Mouse (Mus musculus) gastrocnemius, postnatal 14 days (tissue): ENCODE data around the gene Cnn1. TPM values are rescaled to one million over a fixed set of nuclear protein-coding genes. Genes with fewer than 3 reads are reported as not detected.

Experiments
- DNase-seq: peaks from one replicate; pipeline ENCODE4 v3.0.0; 2021; ENCODE audit warnings: mixed read lengths
- intact Hi-C: fragments of 180-260 bp; cut with DNase I; formaldehyde crosslinking; loops from one replicate; pipeline ENCODE4 v1.15.1; 2025; ENCODE audit warnings: low total_unique reads
- total RNA-seq, 2 experiments: library from RNA; stranded (reverse); gene quantifications; 2 replicates each; pipeline ENCODE4 v1.2.3; 2021

The Cnn1 gene
- total RNA-seq, 2 experiments from 2014 or later, result 1.7 to 7.9 TPM

DNA sequence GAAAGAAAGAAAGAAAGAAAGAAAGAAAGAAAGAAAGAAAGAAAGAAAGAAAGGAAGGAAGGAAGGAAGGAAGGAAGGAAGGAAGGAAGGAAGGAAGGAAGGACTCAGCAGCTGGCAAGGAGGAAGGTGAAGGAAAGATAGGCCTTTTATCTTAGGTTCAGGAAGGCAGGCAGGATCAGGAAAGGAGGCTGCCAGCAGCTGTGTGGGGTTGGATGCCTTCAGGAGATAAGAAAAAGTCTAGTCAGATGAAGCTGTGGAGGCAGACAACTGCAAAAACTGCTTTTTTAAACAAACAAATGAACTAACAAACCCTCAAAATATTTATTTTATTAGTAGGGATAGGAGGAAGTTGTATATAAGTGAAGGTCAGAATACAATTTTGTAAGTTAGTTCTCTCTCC lies 22.5 kb downstream of the Cnn1 start:
- intact Hi-C loops, result no loop called here
- no peak for DNase-seq

DNA sequence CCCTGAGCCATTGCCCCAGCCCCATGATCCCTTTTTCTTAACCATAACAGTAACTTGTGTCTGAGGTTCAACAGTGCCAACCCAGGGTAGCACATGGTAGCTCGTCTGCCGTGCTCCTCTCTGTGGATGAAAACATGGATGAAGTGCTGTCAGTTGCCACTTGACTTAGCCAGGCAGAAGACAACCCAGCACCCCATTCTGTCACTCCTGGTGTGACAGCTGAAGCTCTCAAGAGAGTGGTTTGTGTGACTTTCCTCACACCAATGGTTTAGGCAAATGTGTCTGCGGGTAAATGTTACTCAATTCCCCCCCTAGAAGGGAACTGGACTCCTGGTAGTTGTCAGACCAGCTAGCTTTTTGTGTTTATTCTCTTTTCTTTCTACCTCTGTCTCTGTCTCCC lies 23.0 kb downstream of the Cnn1 start:
- no peak for DNase-seq
- intact Hi-C loops, result no loop called here

DNA sequence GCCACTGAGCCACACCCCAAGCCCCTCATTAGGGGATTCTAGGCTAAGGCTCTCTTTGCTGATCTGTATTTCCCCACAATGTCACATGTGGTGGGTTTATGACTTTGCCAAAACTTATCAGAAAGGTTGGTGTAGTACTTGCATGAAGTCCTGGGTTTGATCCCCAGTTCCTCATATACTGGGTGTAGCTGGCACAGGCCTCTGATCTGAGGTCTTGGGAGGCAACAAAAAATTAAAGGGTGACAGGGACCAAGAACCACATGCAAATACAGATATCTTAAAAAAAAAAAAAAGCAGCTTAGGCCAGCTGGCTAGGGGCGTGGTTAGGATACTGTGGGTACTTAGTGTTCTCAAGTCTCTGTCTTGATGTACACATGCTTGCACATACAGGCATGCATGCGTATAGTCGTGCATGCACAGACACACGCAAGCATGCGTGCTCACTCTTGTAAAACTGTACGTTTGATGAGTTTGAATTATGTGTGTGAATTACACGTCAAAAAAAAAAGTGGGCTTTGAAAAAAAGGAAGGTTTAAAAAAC lies 24.1 kb downstream of the Cnn1 start:
- intact Hi-C loops, result no loop called here
- DNase-seq, result no peak

DNA sequence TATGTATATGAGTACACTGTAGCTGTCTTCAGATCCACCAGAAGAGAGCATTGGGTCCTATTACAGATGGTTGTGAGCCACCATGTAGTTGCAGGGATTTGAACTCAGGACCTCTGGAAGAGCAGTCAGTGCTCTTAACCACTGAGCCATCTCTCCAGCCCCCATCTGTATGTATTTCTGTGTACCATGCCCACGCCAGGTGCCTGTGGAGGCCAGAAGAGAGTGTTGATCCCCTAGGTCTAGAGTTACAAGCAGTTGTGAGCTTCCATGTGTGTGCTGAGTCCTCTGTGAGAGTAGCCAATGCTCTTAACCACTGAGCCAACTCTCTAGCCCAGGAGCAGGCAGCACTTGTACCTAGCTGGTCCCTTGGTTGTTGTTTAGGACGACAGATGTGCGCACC lies 25.2 kb downstream of the Cnn1 start:
- no peak for DNase-seq
- intact Hi-C loops, result no loop called here

DNA sequence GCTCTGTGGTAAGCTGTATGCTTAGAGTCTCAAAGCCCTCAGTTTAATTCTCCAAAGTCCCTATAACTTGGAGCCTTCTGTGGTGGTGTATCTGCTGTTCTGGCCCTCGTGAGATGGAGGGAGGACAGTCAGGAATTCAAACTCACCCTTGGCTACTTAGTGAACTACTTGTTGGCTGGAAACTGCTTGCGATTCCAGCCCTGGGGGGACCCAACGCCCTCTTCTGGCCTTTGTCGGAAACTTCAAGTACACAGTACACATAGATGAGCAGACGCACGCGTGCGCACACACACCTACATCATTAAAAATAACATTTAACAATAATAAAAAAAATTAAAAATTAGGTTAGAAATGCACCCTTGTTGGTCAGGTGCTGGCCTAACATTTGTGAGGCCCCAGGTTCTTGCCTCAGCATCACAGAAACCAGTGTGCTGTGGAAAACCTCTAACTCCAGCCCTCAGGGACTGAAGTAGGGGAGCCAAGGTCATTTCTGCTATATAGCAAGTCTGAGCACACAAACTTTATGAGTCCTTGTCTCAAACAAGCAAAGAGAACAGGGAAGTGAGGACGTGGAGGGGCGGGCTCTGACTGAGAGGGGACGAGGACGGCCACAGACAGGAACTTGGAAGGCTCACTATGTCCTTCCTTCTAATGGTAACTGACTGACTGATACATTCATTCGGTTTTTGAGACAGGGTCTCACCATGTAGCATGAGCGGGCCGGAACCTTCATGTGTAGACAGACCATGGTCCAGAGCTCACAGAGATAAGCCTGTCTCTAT lies 26.4 kb downstream of the Cnn1 start:
- DNase-seq, result no peak
- intact Hi-C loops, result no loop called here

DNA sequence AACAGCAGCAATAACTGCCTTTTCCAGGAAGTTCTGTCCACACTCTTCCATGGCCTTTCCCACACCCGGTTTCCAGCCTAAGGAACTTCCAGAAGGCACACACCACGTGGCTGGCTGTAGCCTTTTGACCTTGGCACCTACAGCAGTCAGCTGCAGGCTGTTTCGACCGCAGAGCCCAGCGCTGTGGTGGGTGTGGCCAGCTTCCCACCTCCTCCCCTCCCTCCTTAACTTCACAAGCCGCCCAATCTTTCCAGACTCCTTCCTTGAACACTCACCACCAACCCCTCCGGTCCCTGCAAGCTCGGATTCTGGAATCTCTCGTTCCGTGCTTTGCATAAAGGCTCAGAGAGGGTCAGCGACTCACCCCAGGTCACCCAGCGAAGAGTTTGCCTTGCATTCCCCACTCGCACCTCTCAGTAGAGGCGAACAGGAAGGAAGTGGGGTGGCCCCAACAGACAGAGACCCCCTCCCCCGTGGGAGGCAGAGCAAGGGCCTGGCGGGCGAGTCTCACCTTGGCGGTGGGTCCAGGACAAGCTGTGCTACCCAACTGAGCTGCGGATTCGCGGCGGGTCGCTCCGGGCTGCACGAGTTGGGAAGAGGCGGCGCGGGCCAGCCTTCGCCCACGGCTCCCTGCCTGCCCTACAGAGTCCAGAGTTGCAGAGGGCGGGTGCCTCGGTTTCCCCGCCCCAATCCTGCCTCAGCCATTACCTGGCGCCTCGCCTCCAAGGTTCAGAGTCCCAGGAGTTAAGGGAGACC lies 32.4 kb downstream of the Cnn1 start:
- intact Hi-C loops, result no loop called here
- DNase-seq, result peak; percentile 34

DNA sequence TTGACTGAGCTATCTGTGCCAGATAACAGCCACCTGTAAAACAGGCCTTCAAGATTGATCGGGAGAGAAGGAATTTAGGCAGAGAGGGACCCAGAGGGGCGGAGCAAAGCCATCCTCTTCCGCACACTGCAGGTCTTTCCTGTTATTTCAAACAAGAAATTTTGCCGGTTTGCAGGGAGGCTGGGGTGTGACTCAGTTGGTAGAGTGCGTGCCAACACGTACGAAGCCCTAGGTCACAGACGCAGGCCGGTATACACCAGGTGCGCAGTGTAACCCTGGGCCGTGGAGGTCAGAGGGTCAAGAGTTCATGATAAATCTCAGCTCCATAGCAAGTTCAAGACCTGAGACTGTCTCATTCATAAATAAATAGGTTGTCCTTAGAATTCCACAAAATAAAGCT lies 33.2 kb downstream of the Cnn1 start:
- no peak for DNase-seq
- intact Hi-C loops, result no loop called here

DNA sequence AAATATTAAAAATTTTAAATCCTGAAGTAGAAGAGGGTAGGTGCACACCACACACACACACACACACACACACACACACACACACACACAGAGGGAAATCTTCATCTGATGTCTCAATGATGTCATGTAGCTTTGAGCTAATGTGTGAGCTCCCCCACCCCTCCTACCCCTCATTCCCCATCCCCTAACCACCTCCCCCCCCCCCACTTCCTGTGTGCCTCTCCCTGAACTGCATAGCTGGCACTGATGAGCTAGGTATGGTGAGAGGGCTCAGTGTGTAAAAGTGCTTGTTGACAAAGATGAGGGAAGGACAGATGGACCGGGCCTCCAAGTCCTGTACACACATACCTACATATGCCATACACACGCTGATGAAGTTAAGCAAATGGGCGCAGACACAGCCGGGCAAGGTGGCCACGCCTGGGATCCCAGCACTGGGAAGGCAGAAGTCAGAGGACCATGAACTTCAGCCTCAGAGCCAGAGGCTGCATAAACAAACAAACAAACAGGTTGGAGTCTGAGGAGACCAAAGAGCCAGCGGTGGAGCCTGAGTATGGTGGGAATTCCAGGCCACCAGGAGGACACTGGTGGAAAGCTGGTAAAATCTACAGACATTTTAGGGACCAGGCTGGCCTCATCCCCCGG lies 35.4 kb downstream of the Cnn1 start:
- intact Hi-C loops, result no loop called here
- no peak for DNase-seq

DNA sequence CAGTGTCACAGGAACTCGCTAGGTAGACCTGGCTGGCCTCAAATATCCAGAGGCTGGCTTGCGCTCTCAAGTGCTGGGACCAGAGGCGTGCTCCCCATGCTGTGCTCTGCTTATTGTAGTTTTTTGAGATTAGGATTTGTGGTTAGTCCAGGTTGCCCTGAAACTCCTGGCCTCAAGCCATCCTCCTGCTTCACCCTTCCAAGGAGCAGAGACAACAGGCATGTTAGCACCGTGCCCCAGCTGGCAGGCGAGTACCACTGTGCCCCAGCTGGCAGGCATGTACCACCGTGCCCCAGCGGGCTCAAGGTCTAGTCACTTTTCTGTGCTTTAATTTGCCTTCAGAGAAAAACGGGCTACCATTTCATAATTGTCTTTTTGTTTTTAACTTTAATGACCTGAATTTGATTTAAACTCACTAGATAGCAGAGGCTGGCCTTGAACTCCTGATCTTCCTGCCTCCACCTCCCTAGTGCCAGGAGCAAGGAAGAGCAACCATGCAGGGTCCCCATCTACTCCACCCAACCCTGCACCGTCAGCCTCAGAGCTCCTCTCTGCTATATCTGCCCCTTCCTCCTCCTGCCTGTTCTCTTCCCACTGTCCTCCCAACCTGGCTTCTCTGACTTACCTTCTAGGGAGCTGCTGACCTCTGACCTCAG lies 36.1 kb downstream of the Cnn1 start:
- DNase-seq, result no peak
- intact Hi-C loops, result no loop called here

DNA sequence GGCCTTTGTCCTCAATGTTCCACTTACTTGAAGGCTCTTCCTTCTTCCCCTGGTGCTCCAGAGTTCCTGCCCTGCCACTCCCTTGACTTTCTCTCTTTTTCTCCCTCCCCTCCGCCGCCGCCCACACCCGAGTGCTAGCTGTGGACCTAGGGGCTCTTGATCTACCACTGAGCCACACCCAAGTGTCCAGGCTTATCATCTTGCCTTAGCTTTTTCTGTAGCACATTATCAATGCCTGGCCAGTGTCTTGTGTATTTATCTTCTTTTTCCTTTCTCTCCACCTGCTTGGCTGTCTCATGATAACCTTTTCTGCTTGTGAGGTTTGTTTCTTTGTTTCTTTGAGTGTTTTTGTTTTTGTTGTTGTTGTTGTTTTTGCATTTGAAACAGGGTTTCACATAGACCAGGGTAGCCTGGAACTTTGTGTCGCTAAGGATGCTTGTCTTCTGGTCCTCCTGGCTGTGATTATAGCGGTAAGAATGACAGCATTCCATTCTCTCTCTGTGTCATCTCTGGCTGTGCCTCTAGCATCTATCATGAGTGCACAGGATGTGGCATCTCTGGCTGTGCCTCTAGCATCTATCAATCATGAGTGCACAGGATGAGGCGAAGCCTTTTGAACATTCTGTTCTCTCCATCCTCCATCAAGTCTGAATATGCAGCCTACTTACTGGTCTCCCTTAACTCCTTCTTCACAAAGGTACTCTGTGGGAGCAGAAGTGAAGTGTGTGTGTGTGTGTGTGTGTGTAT lies 36.8 kb downstream of the Cnn1 start, which contains the start of gene Acp5:
Acp5 (minus strand) TSS at position 68 of the 747 bp plus-strand sequence.
- DNase-seq, result no peak
- intact Hi-C loops, result no loop called here

DNA sequence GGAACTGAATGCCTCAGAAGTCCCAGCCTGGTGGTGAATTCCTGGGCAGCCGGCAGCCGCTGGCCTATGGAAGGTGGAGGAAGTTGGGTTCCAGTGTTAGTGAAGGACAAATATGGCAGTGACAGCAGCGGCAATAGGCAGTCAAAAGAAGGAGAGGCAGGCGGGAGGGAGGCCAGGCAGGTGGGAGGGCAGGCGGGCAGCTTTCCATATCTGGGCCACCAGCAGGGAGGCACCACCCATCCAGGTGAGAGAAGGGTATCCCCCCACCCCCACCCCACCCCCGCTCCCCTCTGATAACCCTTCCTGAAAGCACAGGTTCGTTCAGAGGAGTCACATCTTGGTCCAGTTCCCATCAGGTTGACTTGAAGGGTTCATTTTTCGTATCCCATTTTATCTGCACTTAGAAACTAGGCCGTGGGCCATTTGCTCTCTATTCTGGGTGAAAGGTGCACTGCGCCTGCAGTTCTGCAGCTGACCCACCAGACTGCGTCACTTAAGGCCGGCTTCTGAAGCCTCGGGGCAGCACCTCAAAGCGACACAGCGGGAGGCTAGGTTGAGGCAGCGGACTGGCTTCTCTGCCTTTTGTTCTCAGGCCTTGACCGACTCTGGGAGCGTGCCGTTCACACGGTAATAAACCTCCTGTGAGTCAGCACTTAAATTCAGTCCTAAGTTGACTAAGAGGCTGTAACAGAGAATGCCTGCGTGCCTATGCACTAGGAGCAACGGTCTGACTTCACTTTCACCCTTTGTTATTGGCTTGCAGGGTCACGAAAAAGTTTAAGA lies 37.9 kb downstream of the Cnn1 start:
- intact Hi-C loops, result no loop called here
- DNase-seq, result no peak

DNA sequence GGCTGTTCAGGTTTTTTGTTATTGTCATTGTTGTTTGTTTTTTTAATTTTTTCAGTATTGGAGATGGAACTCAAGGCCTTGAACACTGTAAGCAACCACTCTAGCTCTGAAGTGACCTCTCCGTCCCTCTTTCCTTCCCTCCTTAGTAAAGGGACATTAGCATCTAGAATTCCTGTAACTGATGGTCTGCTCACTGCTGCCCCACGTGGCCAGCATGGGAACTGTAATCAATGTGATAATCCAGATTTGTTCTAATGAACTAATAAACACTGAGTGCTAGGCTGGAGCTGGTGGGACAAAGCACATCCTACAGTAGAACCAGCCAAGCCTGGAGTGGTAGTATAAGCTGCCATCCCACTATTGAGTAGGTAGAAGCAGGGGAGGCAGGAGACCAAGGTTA lies 39.5 kb downstream of the Cnn1 start:
- DNase-seq, result no peak
- intact Hi-C loops, result no loop called here

DNA sequence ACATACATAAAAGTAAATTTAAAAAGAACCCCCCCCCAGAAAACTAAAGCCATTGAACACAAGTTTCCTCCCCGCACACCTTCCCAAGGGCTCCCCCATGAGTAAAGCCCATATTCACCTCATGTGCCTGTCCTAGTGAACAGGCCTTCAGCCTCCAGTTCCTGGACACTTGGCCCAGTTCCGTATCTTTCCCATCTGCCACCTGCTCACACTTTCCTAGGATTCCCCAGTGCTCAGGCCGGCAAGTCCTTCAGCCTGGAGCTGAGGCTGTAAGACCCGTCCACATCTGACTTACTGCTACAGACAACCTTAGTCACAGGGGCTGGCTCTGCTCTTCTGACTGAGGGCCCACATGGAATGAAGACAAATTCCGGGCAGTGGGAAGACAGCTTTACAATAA lies 40.7 kb downstream of the Cnn1 start:
- intact Hi-C loops, result loop anchor here (10.0 kb wide), 1 partner anchor 165 kb away; no protein-coding TSS in a partner anchor
- DNase-seq, result no peak

DNA sequence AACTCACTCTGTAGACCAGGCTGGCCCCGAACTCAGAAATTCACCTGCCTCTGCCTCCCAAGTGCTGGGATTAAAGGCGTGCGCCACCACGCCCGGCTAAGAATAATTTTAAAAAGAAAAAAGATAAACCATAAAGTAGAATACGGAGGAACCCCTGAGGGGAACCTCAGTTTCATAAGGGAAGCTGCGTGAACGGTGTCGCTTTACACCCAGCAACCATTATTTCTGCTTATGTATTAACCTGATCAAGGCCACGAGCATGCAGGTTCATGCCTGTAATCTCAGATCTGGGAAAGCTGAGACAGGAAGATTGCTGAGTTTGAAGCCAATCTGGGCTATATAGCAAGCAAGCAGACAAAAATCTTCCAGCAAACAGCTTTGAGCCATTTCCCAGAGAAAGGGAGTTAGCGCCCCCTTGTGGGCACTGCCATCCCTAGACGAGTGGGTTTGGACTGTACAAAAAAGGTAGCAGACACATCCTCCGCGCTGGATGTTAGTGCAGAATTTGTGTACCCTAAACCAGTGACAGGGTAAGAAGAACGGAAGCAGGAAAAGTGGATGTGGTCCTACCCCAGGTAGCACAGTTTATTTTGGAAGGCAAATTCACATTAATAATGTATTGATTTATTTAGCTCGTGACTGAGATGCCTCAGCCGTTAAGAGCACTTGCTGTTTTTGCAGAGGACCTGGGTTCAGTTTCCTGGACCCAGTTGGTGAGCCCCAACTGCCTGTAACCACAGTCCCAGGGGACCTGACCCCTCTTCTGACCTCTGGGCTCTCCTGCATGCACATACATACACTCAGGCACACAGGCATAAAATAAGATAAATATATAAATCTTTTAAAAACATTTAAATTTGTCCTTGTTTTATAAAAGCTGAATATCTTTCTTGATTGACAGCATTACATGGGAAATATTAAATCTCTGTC lies 44.4 kb downstream of the Cnn1 start:
- intact Hi-C loops, result loop anchor here (2.0 to 10.0 kb wide), 2 partner anchors 77 to 169 kb away; no protein-coding TSS in a partner anchor
- peak; percentile 84 for DNase-seq

DNA sequence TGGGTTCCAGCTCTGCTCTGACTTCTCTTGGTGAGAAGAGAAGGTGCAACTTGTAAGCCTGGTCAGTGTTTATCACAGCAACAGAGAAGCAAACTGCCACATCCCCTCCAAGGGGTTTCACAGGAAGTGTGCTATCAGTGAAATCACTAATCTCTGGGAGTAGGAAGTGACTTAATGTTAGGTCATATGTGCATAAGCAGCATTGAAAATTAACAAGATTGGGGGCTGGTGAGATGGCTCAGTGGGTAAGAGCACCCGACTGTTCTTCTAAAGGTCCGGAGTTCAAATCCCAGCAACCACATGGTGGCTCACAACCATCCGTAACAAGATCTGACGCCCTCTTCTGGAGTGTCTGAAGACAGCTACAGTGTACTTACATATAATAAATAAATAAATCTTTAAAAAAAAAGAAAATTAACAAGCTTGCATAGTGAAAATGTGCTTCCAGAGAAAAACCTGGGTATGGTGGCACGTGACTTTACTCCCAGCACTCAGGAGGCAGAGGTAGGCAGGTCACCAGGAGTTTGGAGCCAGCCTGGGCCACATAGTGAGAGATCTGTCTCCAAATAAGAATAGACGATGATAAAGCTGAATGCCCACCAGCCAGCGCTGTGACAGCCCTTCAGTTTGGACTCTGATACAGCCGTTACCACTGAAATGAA lies 45.4 kb downstream of the Cnn1 start:
- intact Hi-C loops, result loop anchor here (10.0 kb wide), 1 partner anchor 170 kb away; no protein-coding TSS in a partner anchor
- no peak for DNase-seq

DNA sequence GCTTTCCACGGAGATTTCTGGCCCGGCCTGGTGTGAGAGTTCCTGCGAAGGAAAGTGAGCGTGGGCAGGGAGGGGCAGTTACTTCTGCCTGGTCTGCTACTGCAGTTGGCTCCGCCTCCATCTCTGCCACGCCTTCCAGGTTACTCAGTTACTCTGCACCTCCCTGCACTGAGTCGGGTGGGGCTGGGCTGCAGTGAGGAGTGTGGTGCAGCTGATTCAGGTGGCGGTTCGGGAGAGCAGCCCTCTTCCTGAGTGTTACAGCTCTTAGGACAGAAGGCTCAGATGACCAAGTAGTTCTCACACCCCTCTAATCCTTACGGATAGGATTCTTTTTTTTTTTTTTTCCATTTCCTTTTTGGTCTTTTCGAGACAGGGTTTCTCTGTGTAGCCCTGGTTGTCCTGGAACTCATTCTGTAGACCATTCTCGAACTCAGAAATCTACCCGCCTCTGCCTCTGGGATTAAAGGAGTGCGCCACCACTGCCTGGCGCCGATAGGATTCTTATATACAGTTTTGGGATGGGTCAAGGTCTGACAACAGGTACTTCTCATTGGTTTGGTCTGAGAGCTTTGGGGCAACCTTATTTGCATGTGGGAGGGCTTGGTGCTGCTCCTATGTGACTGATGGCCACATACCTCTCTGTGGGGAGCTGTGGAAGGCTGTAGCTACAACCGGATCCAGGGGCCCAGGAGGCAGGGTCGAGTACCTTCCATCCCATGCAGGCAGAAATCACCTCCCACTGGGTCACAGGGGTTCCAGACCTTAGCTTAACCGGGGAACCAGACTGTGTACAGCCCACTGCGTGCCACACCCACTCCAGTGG lies 50.6 kb downstream of the Cnn1 start:
- no peak for DNase-seq

More for the DNA sequence above, 50.6 kb downstream of the Cnn1 start:
- intact Hi-C loops, result loop anchor here (10.0 kb wide), 1 partner anchor 175 kb away; no protein-coding TSS in a partner anchor
